Mouse (Mus musculus): Measurements from ENCODE around the gene Armc7.

The Armc7 gene

GRCm38 (mm10) chr11:115475025-115475757 lies at the start of gene Armc7:
Armc7 (plus strand) TSS chr11:115475667.
- peak; percentile 92 to 95 for DNase-seq (ENCODE audit: low spot score in 2 of 2)

- no peak for DNase-seq (ENCODE audit: low spot score in 2 of 2)
Observed at GRCm38 (mm10) chr11:115425671-115426070, 49.8 kb upstream of the Armc7 start.

- peak; percentile 57 to 77 for DNase-seq (ENCODE audit: low spot score in 2 of 2)
Observed at GRCm38 (mm10) chr11:115427482-115428331, 47.8 kb upstream of the Armc7 start.

GRCm38 (mm10) chr11:115429307-115429706 lies 46.2 kb upstream of the Armc7 start:
- no peak for DNase-seq (ENCODE audit: low spot score in 2 of 2)

GRCm38 (mm10) chr11:115430561-115430960 lies 44.9 kb upstream of the Armc7 start:
- DNase-seq (ENCODE audit: low spot score in 2 of 2): no peak

- DNase-seq (ENCODE audit: low spot score in 2 of 2): no peak
Observed at GRCm38 (mm10) chr11:115432814-115433213, 42.7 kb upstream of the Armc7 start.

GRCm38 (mm10) chr11:115433342-115433741 lies 42.1 kb upstream of the Armc7 start:
- no peak for DNase-seq (ENCODE audit: low spot score in 2 of 2)

GRCm38 (mm10) chr11:115435596-115436337 lies 39.7 kb upstream of the Armc7 start:
- DNase-seq (ENCODE audit: low spot score in 2 of 2): no peak

GRCm38 (mm10) chr11:115437571-115438122 lies 37.8 kb upstream of the Armc7 start:
- no peak for DNase-seq (ENCODE audit: low spot score in 2 of 2)

GRCm38 (mm10) chr11:115439326-115439725 lies 36.1 kb upstream of the Armc7 start:
- DNase-seq (ENCODE audit: low spot score in 2 of 2): no peak

- no peak for DNase-seq (ENCODE audit: low spot score in 2 of 2)
Observed at GRCm38 (mm10) chr11:115439906-115440595, 35.4 kb upstream of the Armc7 start, which contains the start of gene Trim80. Trim80 (plus strand) TSS chr11:115440545.

- DNase-seq (ENCODE audit: low spot score in 2 of 2): no peak
Observed at GRCm38 (mm10) chr11:115441417-115441816, 34.0 kb upstream of the Armc7 start.

GRCm38 (mm10) chr11:115446906-115447305 lies 28.6 kb upstream of the Armc7 start:
- DNase-seq (ENCODE audit: low spot score in 2 of 2): no peak

- no peak for DNase-seq (ENCODE audit: low spot score in 2 of 2)
Observed at GRCm38 (mm10) chr11:115447321-115447885, 28.1 kb upstream of the Armc7 start.

GRCm38 (mm10) chr11:115448075-115448474 lies 27.4 kb upstream of the Armc7 start:
- DNase-seq (ENCODE audit: low spot score in 2 of 2): no peak

- DNase-seq (ENCODE audit: low spot score in 2 of 2): no peak
Observed at GRCm38 (mm10) chr11:115448998-115449397, 26.5 kb upstream of the Armc7 start.

- no peak for DNase-seq (ENCODE audit: low spot score in 2 of 2)
Observed at GRCm38 (mm10) chr11:115450176-115450575, 25.3 kb upstream of the Armc7 start.

GRCm38 (mm10) chr11:115451781-115452241 lies 23.7 kb upstream of the Armc7 start:
- DNase-seq (ENCODE audit: low spot score in 2 of 2): no peak

GRCm38 (mm10) chr11:115452281-115452860 lies 23.1 kb upstream of the Armc7 start:
- DNase-seq (ENCODE audit: low spot score in 2 of 2): no peak

GRCm38 (mm10) chr11:115453306-115453705 lies 22.2 kb upstream of the Armc7 start:
- no peak for DNase-seq (ENCODE audit: low spot score in 2 of 2)
